Mouse (Mus musculus) neural tube, embryonic 11.5 days (tissue): Measurements from ENCODE around the gene B3gat2. TPM values are rescaled to one million over a fixed set of nuclear protein-coding genes. Genes with fewer than 3 reads are reported as not detected.

ENCODE experiments used
- ATAC-seq: fragments of 200-750 bp; cut with Nextera tagmentation; 2 replicates; pipeline ENCODE4 v1.8.0; 2017; ENCODE audit warnings: moderate number of reproducible peaks, mild to moderate bottlenecking, moderate TSS enrichment, moderate library complexity; ENCODE audit not compliant: insufficient read depth, low FRiP score, low TSS enrichment
- DNase-seq: peaks from one replicate; pipeline ENCODE4 v3.0.0-alpha.2; 2015; ENCODE audit warnings: low spot score
- H3K27ac ChIP-seq: fragments of 300-500 bp; sonication (generic); 2 replicates; pipeline ENCODE4 v1.5.1; 2014; ENCODE audit warnings: low read depth, mild to moderate bottlenecking, low read length
- H3K27me3 ChIP-seq: fragments of 300-500 bp; sonication (generic); 2 replicates; pipeline ENCODE4 v1.6.1; 2014; ENCODE audit warnings: mild to moderate bottlenecking, low read length, mixed read lengths; ENCODE audit not compliant: control insufficient read depth, insufficient read depth
- H3K36me3 ChIP-seq: fragments of 300-500 bp; sonication (generic); 2 replicates; pipeline ENCODE4 v1.6.1; 2014; ENCODE audit warnings: mild to moderate bottlenecking, low read length, moderate library complexity, mixed read lengths; ENCODE audit not compliant: control insufficient read depth, insufficient read depth
- H3K4me1 ChIP-seq: fragments of 300-500 bp; sonication (generic); 2 replicates; pipeline ENCODE4 v1.6.1; 2014; ENCODE audit warnings: low read length, mixed read lengths; ENCODE audit not compliant: control insufficient read depth, insufficient read depth
- H3K4me2 ChIP-seq: fragments of 300-500 bp; sonication (generic); 2 replicates; pipeline ENCODE4 v1.6.1; 2014; ENCODE audit warnings: low read depth, mild to moderate bottlenecking, moderate library complexity
- H3K4me3 ChIP-seq: fragments of 300-500 bp; sonication (generic); 2 replicates; pipeline ENCODE4 v1.5.1; 2014; ENCODE audit warnings: low read depth, low read length
- H3K9ac ChIP-seq: fragments of 300-500 bp; sonication (generic); 2 replicates; pipeline ENCODE4 v1.6.1; 2014; ENCODE audit warnings: mild to moderate bottlenecking, low read length
- H3K9me3 ChIP-seq: fragments of 300-500 bp; sonication (generic); 2 replicates; pipeline ENCODE4 v1.6.1; 2016; ENCODE audit warnings: low read length; ENCODE audit not compliant: control insufficient read depth
- WGBS: fragments of 180-500 bp; shearing (Covaris S2); extraction: QIAGEN DNeasy Blood & Tissue Kit; methylation state at CpG from one replicate; pipeline ENCODE4 v1.1.7; 2014; 5-methylcytosine and 5-hydroxymethylcytosine counted together
- polyA plus RNA-seq: library from polyadenylated mRNA; unstranded; fragments of >200 nt; fragmentation: Nextera tagmentation; extraction: Ambion mirVana; gene quantifications from 2 replicates; pipeline ENCODE4 v1.2.1, GENCODE M21; 2014

Gene B3gat2
- polyA plus RNA-seq, 1 experiment from 2014 or later, result 2.6 TPM

GRCm38 (mm10) chr1:23845007-23845406, 83.5 kb downstream of the B3gat2 start:
- Histone ChIP-seq H3K27ac (no peak overlapping the region), H3K9ac (no peak overlapping the region), H3K4me3 (no peak overlapping the region), H3K4me1 (no peaks in the 10 kb centered on the region), H3K27me3 (no peaks in the 10 kb centered on the region), H3K36me3 (peaks cover 6% of the 10 kb centered on the region; the same call in 1 of the 2 replicates), H3K4me2 (no peak overlapping the region), H3K9me3 (no peaks in the 10 kb centered on the region)
- no peak for DNase-seq
- 95% methylated on average over 10 of the region's 10 CpGs for WGBS
- no peak for ATAC-seq

- WGBS, result 86% methylated on average over 10 of the region's 10 CpGs
- ATAC-seq (no peak), DNase-seq (no peak)
- Histone ChIP-seq H3K27me3 (no peaks in the 10 kb centered on the region), H3K4me3 (no peak overlapping the region), H3K36me3 (peaks cover 6% of the 10 kb centered on the region; the same call in 1 of the 2 replicates), H3K9ac (no peak overlapping the region), H3K9me3 (no peaks in the 10 kb centered on the region), H3K27ac (no peak overlapping the region), H3K4me1 (no peaks in the 10 kb centered on the region), H3K4me2 (no peak overlapping the region)
Observed at GRCm38 (mm10) chr1:23846044-23846680, 84.6 kb downstream of the B3gat2 start.

- H3K27me3 ChIP-seq, result no peaks in the 10 kb centered on the region
- DNase-seq (no peak), ATAC-seq (no peak)
- H3K9me3 ChIP-seq, result no peaks in the 10 kb centered on the region
- 94% methylated on average over 3 of the region's 3 CpGs for WGBS
- H3K36me3 ChIP-seq, result no peaks in the 10 kb centered on the region
- no peak overlapping the region for H3K4me3 ChIP-seq
- H3K4me1 ChIP-seq, result no peaks in the 10 kb centered on the region
- no peak overlapping the region for H3K27ac ChIP-seq
- no peak overlapping the region for H3K4me2 ChIP-seq
- H3K9ac ChIP-seq, result no peak overlapping the region
Observed at GRCm38 (mm10) chr1:23855623-23856022, 94.1 kb downstream of the B3gat2 start.

GRCm38 (mm10) chr1:23860944-23861343, 99.4 kb downstream of the B3gat2 start:
- no peaks in the 10 kb centered on the region for H3K9me3 ChIP-seq
- no peaks in the 10 kb centered on the region for H3K36me3 ChIP-seq
- no peak for ATAC-seq
- no peak overlapping the region for H3K4me3 ChIP-seq
- 94% methylated on average over 2 of the region's 2 CpGs for WGBS
- no peak for DNase-seq
- H3K4me1 ChIP-seq, result no peaks in the 10 kb centered on the region
- H3K4me2 ChIP-seq, result no peak overlapping the region
- no peaks in the 10 kb centered on the region for H3K27me3 ChIP-seq
- H3K27ac ChIP-seq, result no peak overlapping the region
- H3K9ac ChIP-seq, result no peak overlapping the region

- H3K4me3 ChIP-seq, result no peak overlapping the region
- ATAC-seq, result no peak
- no peaks in the 10 kb centered on the region for H3K36me3 ChIP-seq
- H3K4me2 ChIP-seq, result no peak overlapping the region
- H3K9me3 ChIP-seq, result no peaks in the 10 kb centered on the region
- no peak overlapping the region for H3K9ac ChIP-seq
- no peaks in the 10 kb centered on the region for H3K27me3 ChIP-seq
- no peak for DNase-seq
- H3K4me1 ChIP-seq, result no peaks in the 10 kb centered on the region
- H3K27ac ChIP-seq, result no peak overlapping the region
- WGBS, result 95% methylated on average over 7 of the region's 7 CpGs
Observed at GRCm38 (mm10) chr1:23865566-23865965, 104.0 kb downstream of the B3gat2 start.

- Histone ChIP-seq H3K27me3 (no peaks in the 10 kb centered on the region), H3K4me2 (no peak overlapping the region), H3K9ac (no peak overlapping the region), H3K36me3 (no peaks in the 10 kb centered on the region), H3K4me1 (no peaks in the 10 kb centered on the region), H3K9me3 (no peaks in the 10 kb centered on the region), H3K27ac (no peak overlapping the region), H3K4me3 (no peak overlapping the region)
- no peak for ATAC-seq
- WGBS, result 53% methylated on average over 2 of the region's 2 CpGs
- DNase-seq, result no peak
Observed at GRCm38 (mm10) chr1:23867350-23867862, 105.9 kb downstream of the B3gat2 start.

GRCm38 (mm10) chr1:23872194-23872593, 110.6 kb downstream of the B3gat2 start:
- Histone ChIP-seq H3K27me3 (no peaks in the 10 kb centered on the region), H3K4me3 (no peak overlapping the region), H3K4me1 (no peaks in the 10 kb centered on the region), H3K36me3 (no peaks in the 10 kb centered on the region), H3K9ac (no peak overlapping the region), H3K9me3 (no peaks in the 10 kb centered on the region), H3K27ac (no peak overlapping the region), H3K4me2 (no peak overlapping the region)
- ATAC-seq, result no peak
- 100% methylated on average over 1 of the region's 1 CpGs for WGBS
- DNase-seq, result no peak

GRCm38 (mm10) chr1:23882681-23883080, 121.1 kb downstream of the B3gat2 start:
- H3K36me3 ChIP-seq, result no peaks in the 10 kb centered on the region
- no peak overlapping the region for H3K4me2 ChIP-seq
- no peaks in the 10 kb centered on the region for H3K9me3 ChIP-seq
- H3K27me3 ChIP-seq, result no peaks in the 10 kb centered on the region
- no peak for DNase-seq
- no peak overlapping the region for H3K27ac ChIP-seq
- H3K9ac ChIP-seq, result no peak overlapping the region
- no peaks in the 10 kb centered on the region for H3K4me1 ChIP-seq
- no peak for ATAC-seq
- H3K4me3 ChIP-seq, result no peak overlapping the region
- WGBS, result 98% methylated on average over 1 of the region's 1 CpGs

GRCm38 (mm10) chr1:23884087-23884668, 122.6 kb downstream of the B3gat2 start:
- no peak for DNase-seq
- Histone ChIP-seq H3K4me1 (no peaks in the 10 kb centered on the region), H3K9me3 (no peaks in the 10 kb centered on the region), H3K4me2 (no peak overlapping the region), H3K27ac (no peak overlapping the region), H3K36me3 (no peaks in the 10 kb centered on the region), H3K4me3 (no peak overlapping the region), H3K27me3 (no peaks in the 10 kb centered on the region), H3K9ac (no peak overlapping the region)
- WGBS, result 97% methylated on average over 2 of the region's 2 CpGs
- ATAC-seq, result no peak
